Mouse (Mus musculus) ES-E14 (cell line): ENCODE data around the gene Srpk2. TPM values are rescaled to one million over a fixed set of nuclear protein-coding genes. Genes with fewer than 3 reads are reported as not detected.

Experiments used
- DNase-seq: peaks from one replicate; pipeline ENCODE4 v3.0.0-alpha.2; 2013; ENCODE audit warnings: low read depth, low spot score
- H3K27ac ChIP-seq: 2 replicates; pipeline ENCODE4 v1.5.1; 2012; ENCODE audit warnings: low read depth, mild to moderate bottlenecking, low read length, moderate library complexity, mixed read lengths; ENCODE audit not compliant: poor library complexity, insufficient read depth, severe bottlenecking
- H3K36me3 ChIP-seq: 2 replicates; pipeline ENCODE4 v1.6.1; 2012; ENCODE audit warnings: mild to moderate bottlenecking, low read length, moderate library complexity, mixed read lengths; ENCODE audit not compliant: control insufficient read depth, poor library complexity, insufficient read depth, severe bottlenecking
- H3K4me1 ChIP-seq, 2 experiments: fragments of 150-350 bp in 1 of 2; sonication (generic) in 1 of 2; 2 replicates each; pipeline ENCODE4 v1.6.1; 2012; ENCODE audit warnings: low read length in 2 of 2, mild to moderate bottlenecking in 1 of 2, mixed read lengths in 1 of 2; ENCODE audit not compliant: control insufficient read depth in 2 of 2, insufficient read depth in 2 of 2, poor library complexity in 1 of 2
- H3K4me3 ChIP-seq, 2 experiments: fragments of 150-350 bp in 1 of 2; sonication (generic) in 1 of 2; 2 replicates each; pipeline ENCODE4 v1.5.1; 2012; ENCODE audit warnings: low read length in 2 of 2, low read depth in 1 of 2, mild to moderate bottlenecking in 1 of 2, mixed read lengths in 1 of 2; ENCODE audit not compliant: insufficient read depth in 1 of 2, poor library complexity in 1 of 2, severe bottlenecking in 1 of 2
- H3K9ac ChIP-seq: 2 replicates; pipeline ENCODE4 v1.6.1; 2012; ENCODE audit warnings: low read depth, mild to moderate bottlenecking, low read length, mixed read lengths; ENCODE audit not compliant: poor library complexity, insufficient read depth, severe bottlenecking
- H3K9me3 ChIP-seq: fragments of 150-350 bp; sonication (generic); 2 replicates; pipeline ENCODE4 v1.6.1; 2012; ENCODE audit warnings: low read depth, mild to moderate bottlenecking, low read length; ENCODE audit not compliant: control insufficient read depth, insufficient read depth
- CHD2 ChIP-seq: IDR thresholded peaks from 2 replicates; pipeline ENCODE4 v1.6.1; 2014; ENCODE audit warnings: mild to moderate bottlenecking, low read depth, low read length, inconsistent platforms
- HCFC1 ChIP-seq: IDR thresholded peaks from 2 replicates; pipeline ENCODE4 v1.6.1; 2012; ENCODE audit warnings: low read length, inconsistent platforms, borderline replicate concordance; ENCODE audit not compliant: insufficient read depth
- MAFK ChIP-seq: IDR thresholded peaks from 2 replicates; pipeline ENCODE4 v1.6.1; 2014; ENCODE audit warnings: mild to moderate bottlenecking, low read depth, low read length, inconsistent platforms; ENCODE audit not compliant: insufficient read depth
- ZC3H11A ChIP-seq: IDR thresholded peaks from 2 replicates; pipeline ENCODE4 v1.6.1; 2012; ENCODE audit warnings: low read depth, mild to moderate bottlenecking, inconsistent platforms, low read length, borderline replicate concordance
- ZNF384 ChIP-seq: IDR thresholded peaks from 2 replicates; pipeline ENCODE4 v1.6.1; 2012; ENCODE audit warnings: low read depth, low read length, inconsistent platforms
- in situ Hi-C, 2 experiments: fragments of 600-800 bp; cut with MboI; formaldehyde crosslinking; loops; one replicate each; pipeline ENCODE4 v1.15.1; 2025; ENCODE audit warnings: low sequenced_read_pairs in 2 of 2, inconsistent platforms in 1 of 2; ENCODE audit not compliant: unreplicated experiment in 2 of 2
- total RNA-seq: library from RNA; depleted of rRNA; stranded (reverse); fragments of 300-350 nt; gene quantifications from 2 replicates; pipeline ENCODE4 v1.2.3, GENCODE M21; 2012

Srpk2 gene
- total RNA-seq, 1 experiment, result 23.3 TPM

- no peak for DNase-seq
- no peak overlapping the region for H3K4me3 ChIP-seq
- H3K9ac ChIP-seq, result no peak overlapping the region
- no peaks in the 10 kb centered on the region for H3K9me3 ChIP-seq
- no peak overlapping the region for H3K27ac ChIP-seq
- H3K4me1 ChIP-seq, result no peaks in the 10 kb centered on the region
- no peaks in the 10 kb centered on the region for H3K36me3 ChIP-seq
- TF ChIP-seq CHD2, result no peak
- in situ Hi-C loops, result no loop called here
These were observed 67.9 kb downstream of the Srpk2 start for GRCm38 (mm10) chr5:23616270-23617103.

- H3K9me3 ChIP-seq, result no peaks in the 10 kb centered on the region
- H3K27ac ChIP-seq, result no peak overlapping the region
- TF ChIP-seq HCFC1 (no peak), MAFK (no peak), ZNF384 (no peak), CHD2 (no peak), ZC3H11A (no peak)
- H3K4me3 ChIP-seq, result no peak overlapping the region
- no peak for DNase-seq
- H3K9ac ChIP-seq, result no peak overlapping the region
- in situ Hi-C loops, result no loop called here
- H3K36me3 ChIP-seq, result no peaks in the 10 kb centered on the region
- no peaks in the 10 kb centered on the region for H3K4me1 ChIP-seq
These were observed 68.7 kb downstream of the Srpk2 start for GRCm38 (mm10) chr5:23615586-23616269.

- H3K36me3 ChIP-seq, result no peaks in the 10 kb centered on the region
- TF ChIP-seq CHD2, result no peak
- no peak for TF ChIP-seq ZNF384
- H3K9ac ChIP-seq, result no peak overlapping the region
- in situ Hi-C loops, result no loop called here
- no peaks in the 10 kb centered on the region; a peak in 1 of 4 replicates for H3K4me1 ChIP-seq
- no peak for DNase-seq
- H3K27ac ChIP-seq, result no peak overlapping the region
- H3K9me3 ChIP-seq, result no peaks in the 10 kb centered on the region
- H3K4me3 ChIP-seq, result no peak overlapping the region
These were observed 71.6 kb downstream of the Srpk2 start for GRCm38 (mm10) chr5:23612856-23613255.

GRCm38 (mm10) chr5:23604036-23604705 lies 80.2 kb downstream of the Srpk2 start:
- H3K27ac ChIP-seq, result no peak overlapping the region
- H3K9ac ChIP-seq, result no peak overlapping the region
- no peak for DNase-seq
- H3K9me3 ChIP-seq, result no peaks in the 10 kb centered on the region
- peaks cover 0 to 8% of the 10 kb centered on the region in 2 experiments; a peak in 1 of 4 replicates for H3K4me1 ChIP-seq
- peak overlapping the region in 1 of 2 experiments; percentile 12; a peak in 1 of 4 replicates for H3K4me3 ChIP-seq
- TF ChIP-seq ZC3H11A, result no peak
- no peak for TF ChIP-seq ZNF384
- no peak for TF ChIP-seq CHD2
- TF ChIP-seq MAFK, result no peak
- no peak for TF ChIP-seq HCFC1
- H3K36me3 ChIP-seq, result no peaks in the 10 kb centered on the region
- in situ Hi-C loops, result no loop called here
